Mouse (Mus musculus) neural tube, embryonic 15.5 days (tissue): ENCODE measurements around the gene 4930544D05Rik. TPM values are rescaled to one million over a fixed set of nuclear protein-coding genes. Genes with fewer than 3 reads are reported as not detected.

ENCODE experiments used
- ATAC-seq: fragments of 200-750 bp; cut with Nextera tagmentation; 2 replicates; pipeline ENCODE4 v1.8.0; 2017; ENCODE audit warnings: mild to moderate bottlenecking, moderate TSS enrichment, moderate library complexity; ENCODE audit not compliant: low FRiP score
- H3K27ac ChIP-seq: fragments of 300-500 bp; sonication (generic); replicated peaks from 2 replicates; pipeline ENCODE4 v1.5.1; 2015; ENCODE audit warnings: mild to moderate bottlenecking, inconsistent platforms
- H3K27me3 ChIP-seq: fragments of 300-500 bp; sonication (generic); replicated peaks from 2 replicates; pipeline ENCODE4 v1.6.1; 2015; ENCODE audit warnings: inconsistent platforms
- H3K36me3 ChIP-seq: fragments of 300-500 bp; sonication (generic); 2 replicates; pipeline ENCODE4 v1.6.1; 2015; ENCODE audit warnings: inconsistent platforms
- H3K4me1 ChIP-seq: fragments of 300-500 bp; sonication (generic); 2 replicates; pipeline ENCODE4 v1.6.1; 2015; ENCODE audit warnings: inconsistent platforms
- H3K4me2 ChIP-seq: fragments of 300-500 bp; sonication (generic); 2 replicates; pipeline ENCODE4 v1.6.1; 2015; ENCODE audit warnings: inconsistent platforms, mild to moderate bottlenecking, moderate library complexity
- H3K4me3 ChIP-seq: fragments of 300-500 bp; sonication (generic); replicated peaks from 2 replicates; pipeline ENCODE4 v1.5.1; 2015; ENCODE audit warnings: mild to moderate bottlenecking, inconsistent platforms
- H3K9ac ChIP-seq: fragments of 300-500 bp; sonication (generic); replicated peaks from 2 replicates; pipeline ENCODE4 v1.6.1; 2015; ENCODE audit warnings: mild to moderate bottlenecking, inconsistent platforms
- H3K9me3 ChIP-seq: fragments of 300-500 bp; sonication (generic); replicated peaks from 2 replicates; pipeline ENCODE4 v1.6.1; 2016; ENCODE audit warnings: inconsistent platforms
- WGBS: fragments of 180-500 bp; shearing (Covaris S2); methylation state at CpG from one replicate; pipeline ENCODE4 v1.1.7; 2015; ENCODE audit warnings: mixed read lengths; 5-methylcytosine and 5-hydroxymethylcytosine counted together
- polyA plus RNA-seq: library from polyadenylated mRNA; unstranded; fragments of >200 nt; fragmentation: Nextera tagmentation; extraction: Ambion mirVana; gene quantifications from 2 replicates; pipeline ENCODE4 v1.2.1, GENCODE M21; 2015

4930544D05Rik gene
- polyA plus RNA-seq, 1 experiment from 2014 or later, result not detected

DNA sequence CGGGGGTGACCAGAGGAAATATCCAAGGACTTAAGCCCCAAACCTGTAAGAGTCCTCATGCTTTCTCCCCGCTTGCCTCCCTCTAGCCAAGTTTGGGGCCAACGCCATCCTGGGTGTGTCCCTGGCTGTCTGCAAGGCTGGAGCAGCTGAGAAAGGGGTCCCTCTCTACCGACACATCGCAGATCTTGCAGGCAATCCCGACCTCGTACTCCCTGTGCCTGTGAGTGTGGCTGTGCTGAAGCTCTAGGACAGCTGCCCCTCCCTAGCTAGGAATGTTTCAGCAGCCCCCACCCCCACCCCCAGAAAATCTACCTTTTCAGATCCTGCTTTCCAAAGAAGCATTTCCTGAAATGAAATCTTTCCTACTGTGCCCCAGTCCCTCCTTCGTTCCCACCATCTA lies 43.3 kb downstream of the 4930544D05Rik start:
- 90% methylated on average over 8 of the region's 8 CpGs for WGBS

DNA sequence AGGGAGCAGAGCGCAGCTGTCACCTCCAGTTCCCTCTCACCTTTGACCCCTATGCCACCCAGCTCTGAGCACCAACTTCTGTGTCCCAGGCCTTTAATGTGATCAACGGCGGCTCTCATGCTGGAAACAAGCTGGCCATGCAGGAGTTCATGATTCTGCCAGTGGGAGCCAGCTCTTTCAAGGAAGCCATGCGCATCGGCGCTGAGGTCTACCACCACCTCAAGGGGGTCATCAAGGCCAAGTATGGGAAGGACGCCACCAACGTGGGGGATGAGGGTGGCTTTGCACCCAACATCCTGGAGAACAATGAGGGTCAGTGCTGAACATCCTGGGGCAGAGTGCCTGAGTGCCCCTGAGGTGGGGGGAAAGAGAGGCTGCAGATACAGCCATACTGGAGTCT lies 44.9 kb downstream of the 4930544D05Rik start:
- Histone ChIP-seq H3K36me3 (peaks cover 33% of the 10 kb centered on the region), H3K27ac (no peak overlapping the region), H3K9me3 (no peaks in the 10 kb centered on the region), H3K4me3 (no peak overlapping the region), H3K9ac (no peak overlapping the region), H3K27me3 (no peaks in the 10 kb centered on the region), H3K4me2 (no peak overlapping the region), H3K4me1 (peaks cover 16% of the 10 kb centered on the region)
- ATAC-seq, result no peak
- 90% methylated on average over 8 of the region's 8 CpGs for WGBS

More for the DNA sequence above, 43.3 kb downstream of the 4930544D05Rik start:
- H3K9me3 ChIP-seq, result no peaks in the 10 kb centered on the region
- no peaks in the 10 kb centered on the region for H3K27me3 ChIP-seq
- H3K4me2 ChIP-seq, result no peak overlapping the region
- peaks cover 20% of the 10 kb centered on the region for H3K36me3 ChIP-seq
- no peak for ATAC-seq
- H3K4me1 ChIP-seq, result peaks cover 22% of the 10 kb centered on the region
- no peak overlapping the region for H3K27ac ChIP-seq
- H3K4me3 ChIP-seq, result no peak overlapping the region
- H3K9ac ChIP-seq, result no peak overlapping the region

DNA sequence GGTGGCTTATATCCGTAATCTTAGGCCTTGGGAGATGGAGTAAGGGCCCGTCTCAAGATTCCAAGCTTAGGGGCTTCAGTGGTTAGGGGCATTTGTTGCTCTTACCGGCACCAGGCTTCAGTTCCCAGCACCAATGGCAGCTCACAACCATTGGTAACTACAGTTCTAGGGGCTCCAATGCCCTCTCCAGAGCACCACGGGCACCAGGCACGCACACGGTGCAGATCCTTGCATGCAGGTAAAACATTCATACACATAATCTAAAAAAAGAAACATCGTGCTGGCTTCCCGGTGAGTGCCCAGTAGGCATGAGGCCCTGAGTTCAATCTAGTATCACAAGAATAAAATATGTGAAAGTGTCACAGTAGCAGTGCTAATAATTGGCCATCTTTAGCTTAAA lies 47.5 kb downstream of the 4930544D05Rik start:
- no peak overlapping the region for H3K27ac ChIP-seq
- ATAC-seq, result no peak
- peaks cover 38% of the 10 kb centered on the region for H3K36me3 ChIP-seq
- H3K9ac ChIP-seq, result no peak overlapping the region
- WGBS, result 95% methylated on average over 8 of the region's 8 CpGs
- H3K27me3 ChIP-seq, result no peaks in the 10 kb centered on the region
- H3K9me3 ChIP-seq, result no peaks in the 10 kb centered on the region
- no peak overlapping the region for H3K4me3 ChIP-seq
- H3K4me1 ChIP-seq, result peaks cover 20% of the 10 kb centered on the region
- H3K4me2 ChIP-seq, result no peak overlapping the region

DNA sequence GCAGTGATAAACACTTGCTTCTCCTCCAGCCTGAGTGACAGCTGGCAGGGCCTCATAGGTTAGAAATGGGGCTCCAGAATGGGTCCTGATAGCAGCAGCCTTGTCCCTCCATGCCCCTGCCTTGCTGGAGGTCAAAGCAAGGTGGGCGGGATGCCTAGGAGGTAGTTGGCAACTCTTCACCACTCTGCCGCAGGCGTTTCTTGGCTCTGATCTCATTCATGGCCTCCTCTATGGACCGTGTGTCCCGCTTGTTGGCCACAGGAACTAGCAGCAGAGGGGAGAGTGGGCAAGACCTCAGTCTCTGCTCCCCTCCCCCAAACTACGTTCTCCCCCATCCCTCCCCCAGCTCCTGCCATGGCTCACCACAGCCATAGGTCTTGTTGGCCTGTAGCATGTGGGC lies 48.3 kb downstream of the 4930544D05Rik start:
- Histone ChIP-seq H3K36me3 (peaks cover 38% of the 10 kb centered on the region), H3K4me2 (no peak overlapping the region), H3K27me3 (no peaks in the 10 kb centered on the region), H3K27ac (no peak overlapping the region), H3K4me1 (peaks cover 22% of the 10 kb centered on the region), H3K9me3 (no peaks in the 10 kb centered on the region), H3K4me3 (no peak overlapping the region), H3K9ac (no peak overlapping the region)
- ATAC-seq, result no peak
- WGBS, result 90% methylated on average over 6 of the region's 6 CpGs

DNA sequence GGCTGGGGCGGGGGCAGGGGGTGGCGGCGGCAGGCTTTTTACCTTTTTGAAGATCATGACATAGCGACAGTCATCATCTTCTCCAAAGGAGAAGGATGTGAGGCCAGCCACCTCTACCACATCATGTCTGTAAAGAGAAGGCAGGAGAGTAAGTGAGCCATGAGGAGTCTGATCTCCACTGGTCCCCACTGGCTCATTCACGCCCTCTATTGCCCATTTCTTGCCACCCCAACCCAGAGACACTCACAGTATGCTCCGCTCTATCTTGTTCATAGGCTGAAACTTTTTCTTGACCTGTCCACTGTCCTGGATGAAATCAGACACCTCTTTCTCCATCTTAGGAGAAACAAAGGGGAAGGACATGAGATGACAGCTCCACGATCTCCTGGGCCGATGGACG lies 49.1 kb downstream of the 4930544D05Rik start:
- peaks cover 22% of the 10 kb centered on the region for H3K4me1 ChIP-seq
- peaks cover 38% of the 10 kb centered on the region for H3K36me3 ChIP-seq
- H3K9me3 ChIP-seq, result no peaks in the 10 kb centered on the region
- H3K4me2 ChIP-seq, result no peak overlapping the region
- H3K9ac ChIP-seq, result no peak overlapping the region
- H3K27ac ChIP-seq, result no peak overlapping the region
- 92% methylated on average over 9 of the region's 9 CpGs for WGBS
- no peaks in the 10 kb centered on the region for H3K27me3 ChIP-seq
- H3K4me3 ChIP-seq, result no peak overlapping the region
- no peak for ATAC-seq

Other genes starting within 250 kb of the 4930544D05Rik start
- 29.7 and 33.0 TPM in 2 replicates for gene Pelp1, start 205.8 kb upstream of the 4930544D05Rik start, polyA plus RNA-seq
- 53.6 and 59.7 TPM in 2 replicates for gene Arrb2, start 183.2 kb upstream of the 4930544D05Rik start, polyA plus RNA-seq
- gene Med11, start 163.9 kb upstream of the 4930544D05Rik start, polyA plus RNA-seq, result 44.4 and 45.0 TPM in 2 replicates
- 0.60 and 1.0 TPM in 2 replicates for gene Zmynd15, start 156.4 kb upstream of the 4930544D05Rik start, polyA plus RNA-seq
- 7.4 and 8.5 TPM in 2 replicates for gene Cxcl16, start 155.9 kb upstream of the 4930544D05Rik start, polyA plus RNA-seq
- gene Tm4sf5, start 110.6 kb upstream of the 4930544D05Rik start, polyA plus RNA-seq, result 1.5 and 6.4 TPM in 2 replicates
- 0.32 and 0.96 TPM in 2 replicates for gene Vmo1, start 101.2 kb upstream of the 4930544D05Rik start, polyA plus RNA-seq
- gene Gltpd2, start 96.7 kb upstream of the 4930544D05Rik start, polyA plus RNA-seq, result 0.15 and 0.41 TPM in 2 replicates
- 756 and 815 TPM in 2 replicates for gene Psmb6, start 90.5 kb upstream of the 4930544D05Rik start, polyA plus RNA-seq
- not detected in 2 replicates for gene Gm40193, start 82.9 kb upstream of the 4930544D05Rik start, polyA plus RNA-seq
- gene Pld2, start 75.8 kb upstream of the 4930544D05Rik start, polyA plus RNA-seq, result 16.1 and 18.1 TPM in 2 replicates
- 15.0 and 16.6 TPM in 2 replicates for gene Mink1, start 53.0 kb upstream of the 4930544D05Rik start, polyA plus RNA-seq
- 0.23 and 0.40 TPM in 2 replicates for gene Chrne, start 3.4 kb downstream of the 4930544D05Rik start, polyA plus RNA-seq
- 0.15 TPM in 2 replicates for gene Gp1ba, start 23.3 kb downstream of the 4930544D05Rik start, polyA plus RNA-seq
- gene Rnf167, start 31.4 kb downstream of the 4930544D05Rik start, polyA plus RNA-seq, result 100 and 109 TPM in 2 replicates
- 169 and 174 TPM in 2 replicates for gene Slc25a11, start 31.6 kb downstream of the 4930544D05Rik start, polyA plus RNA-seq
- gene Pfn1, start 38.8 kb downstream of the 4930544D05Rik start, polyA plus RNA-seq, result 679 and 994 TPM in 2 replicates
- gene Eno3, start 41.4 kb downstream of the 4930544D05Rik start, polyA plus RNA-seq, result 12.6 and 17.5 TPM in 2 replicates
- 159 and 165 TPM in 2 replicates for gene Spag7, start 53.6 kb downstream of the 4930544D05Rik start, polyA plus RNA-seq
- 25.6 and 29.0 TPM in 2 replicates for gene Camta2, start 72.3 kb downstream of the 4930544D05Rik start, polyA plus RNA-seq
- gene Inca1, start 84.3 kb downstream of the 4930544D05Rik start, polyA plus RNA-seq, result 1.2 and 1.4 TPM in 2 replicates
- gene Kif1c, start 84.7 kb downstream of the 4930544D05Rik start, polyA plus RNA-seq, result 1.6 and 1.7 TPM in 2 replicates
- 15.8 and 16.3 TPM in 2 replicates for gene Zfp3, start 148.4 kb downstream of the 4930544D05Rik start, polyA plus RNA-seq
- 0.18 and 0.28 TPM in 2 replicates for gene Scimp, start 196.7 kb downstream of the 4930544D05Rik start, polyA plus RNA-seq
- 77.1 and 83.3 TPM in 2 replicates for gene Rabep1, start 228.9 kb downstream of the 4930544D05Rik start, polyA plus RNA-seq